Mouse (Mus musculus) urinary bladder, postnatal 36 days (tissue): Measurements from ENCODE around the gene Ncam1.
A peak's percentile ranks its signal among the peaks of the same experiment; 100 is the strongest.

ENCODE experiments used
- DNase-seq, 2 experiments: peaks; one replicate each; pipeline ENCODE4 v3.0.0; 2022; ENCODE audit warnings: low spot score in 2 of 2, mixed read lengths in 1 of 2

Gene Ncam1

GRCm38 (mm10) chr9:49798806-49799205 is at the start of gene Ncam1:
Gene Ncam1, minus strand, starts transcription at chr9:49798925.
- peak; percentile 44 to 58 for DNase-seq

DNA sequence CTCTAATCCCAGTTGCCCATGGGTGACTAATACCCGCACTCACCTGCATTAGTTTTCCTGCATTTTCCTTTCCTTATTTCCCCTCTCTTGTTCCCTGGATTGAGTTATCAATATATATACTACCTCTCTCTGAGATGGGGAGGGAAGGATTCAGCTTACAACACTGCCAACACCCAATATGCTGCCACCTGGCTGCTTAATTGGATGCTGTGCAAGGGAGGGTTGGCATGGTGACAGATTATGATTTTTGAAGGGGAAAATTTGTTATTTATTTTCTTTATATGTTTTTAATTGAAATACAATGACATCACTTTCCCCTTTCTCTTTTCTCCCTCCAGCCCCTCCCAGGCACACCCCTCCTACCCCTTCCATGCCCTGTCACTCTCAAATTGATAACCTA is 35.3 kb upstream of the Ncam1 start:
- DNase-seq: no peak

GRCm38 (mm10) chr9:49827671-49828070 is 28.9 kb upstream of the Ncam1 start:
- DNase-seq: no peak

DNA sequence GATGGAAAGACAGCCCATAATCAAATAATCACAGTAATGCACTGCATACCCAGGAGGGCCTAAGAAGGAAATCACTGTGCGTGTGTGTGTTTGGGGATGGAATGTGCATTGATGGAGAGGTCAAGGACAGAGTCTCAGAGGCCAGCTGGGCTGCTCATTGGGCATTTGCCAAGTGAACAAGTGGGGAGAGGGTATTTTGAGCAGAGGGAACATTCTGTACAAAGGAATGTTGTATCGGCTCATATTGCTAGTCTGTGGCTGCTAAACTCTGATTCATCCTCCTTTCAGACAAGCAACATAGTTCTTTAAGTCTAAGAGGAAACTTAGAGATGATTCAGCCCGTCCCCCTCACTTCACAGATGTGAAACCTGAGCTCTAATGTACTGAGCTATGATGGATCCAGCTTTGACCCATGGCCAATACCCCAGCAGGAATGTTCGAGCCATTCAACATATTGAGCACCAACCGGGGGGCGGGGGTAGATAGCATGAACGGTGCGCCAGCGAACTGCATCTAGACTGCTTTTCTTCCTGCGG is 17.5 kb upstream of the Ncam1 start:
- no peak for DNase-seq

- no peak for DNase-seq
These were observed 15.7 kb upstream of the Ncam1 start for GRCm38 (mm10) chr9:49814442-49814841.

DNA sequence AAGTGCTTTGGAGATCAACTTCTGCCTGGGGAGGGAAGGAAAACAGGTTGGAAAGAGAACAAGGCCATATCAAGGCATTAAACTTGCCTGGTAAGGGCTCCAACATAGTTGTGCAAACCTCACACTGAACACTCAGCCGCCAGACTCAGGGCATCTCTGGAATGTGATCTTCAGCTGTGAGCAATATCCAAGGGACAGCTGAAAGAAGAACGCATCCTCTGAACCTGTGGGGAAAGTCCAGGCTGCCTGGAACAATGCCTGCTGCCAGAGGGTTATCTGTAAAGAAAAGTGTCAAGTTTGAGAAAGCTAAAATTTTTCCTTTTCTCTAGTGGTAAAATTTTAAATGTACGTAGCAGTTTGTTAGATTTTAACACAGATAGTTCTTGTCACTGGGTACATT is 4.5 kb upstream of the Ncam1 start:
- no peak for DNase-seq

DNA sequence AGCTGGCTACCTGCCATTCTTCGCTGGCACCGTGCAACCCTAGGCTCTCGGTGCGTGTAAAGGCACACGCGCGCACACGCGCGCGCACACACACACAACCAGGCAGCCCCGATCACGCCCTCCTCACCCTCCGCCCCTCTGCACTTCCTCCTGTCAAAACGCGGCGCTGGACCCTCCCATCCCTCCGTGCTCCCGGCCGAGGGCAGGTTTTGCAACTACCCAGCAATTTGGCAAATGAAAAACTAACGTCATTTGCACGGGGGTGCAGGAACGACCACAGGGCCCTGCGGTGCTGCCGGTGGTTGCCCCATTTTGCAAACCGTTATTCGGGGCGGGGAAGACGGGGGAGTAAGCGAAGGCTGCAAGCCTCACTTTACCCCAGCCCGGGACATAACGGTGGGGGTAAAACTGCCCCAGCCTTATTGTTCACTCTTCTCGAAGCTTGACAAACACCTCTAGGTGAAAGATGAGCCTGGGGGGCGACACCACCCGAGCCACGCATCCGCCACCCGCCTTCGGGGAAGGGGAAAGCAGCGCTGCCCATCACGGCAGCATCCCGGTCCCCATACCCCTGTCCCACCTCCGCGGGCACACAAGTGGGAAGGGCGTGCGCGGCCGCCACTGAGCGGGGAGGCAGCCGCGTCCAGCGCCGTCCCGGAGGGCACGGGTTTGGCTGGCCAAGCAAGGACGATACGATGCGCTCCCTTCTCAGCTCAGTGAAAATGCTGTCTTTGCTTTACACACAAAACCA is 729 bp downstream of the Ncam1 start:
- DNase-seq: peak in 1 of 2 experiments; percentile 27

GRCm38 (mm10) chr9:49797508-49797820 is 1.3 kb downstream of the Ncam1 start:
- no peak for DNase-seq

DNA sequence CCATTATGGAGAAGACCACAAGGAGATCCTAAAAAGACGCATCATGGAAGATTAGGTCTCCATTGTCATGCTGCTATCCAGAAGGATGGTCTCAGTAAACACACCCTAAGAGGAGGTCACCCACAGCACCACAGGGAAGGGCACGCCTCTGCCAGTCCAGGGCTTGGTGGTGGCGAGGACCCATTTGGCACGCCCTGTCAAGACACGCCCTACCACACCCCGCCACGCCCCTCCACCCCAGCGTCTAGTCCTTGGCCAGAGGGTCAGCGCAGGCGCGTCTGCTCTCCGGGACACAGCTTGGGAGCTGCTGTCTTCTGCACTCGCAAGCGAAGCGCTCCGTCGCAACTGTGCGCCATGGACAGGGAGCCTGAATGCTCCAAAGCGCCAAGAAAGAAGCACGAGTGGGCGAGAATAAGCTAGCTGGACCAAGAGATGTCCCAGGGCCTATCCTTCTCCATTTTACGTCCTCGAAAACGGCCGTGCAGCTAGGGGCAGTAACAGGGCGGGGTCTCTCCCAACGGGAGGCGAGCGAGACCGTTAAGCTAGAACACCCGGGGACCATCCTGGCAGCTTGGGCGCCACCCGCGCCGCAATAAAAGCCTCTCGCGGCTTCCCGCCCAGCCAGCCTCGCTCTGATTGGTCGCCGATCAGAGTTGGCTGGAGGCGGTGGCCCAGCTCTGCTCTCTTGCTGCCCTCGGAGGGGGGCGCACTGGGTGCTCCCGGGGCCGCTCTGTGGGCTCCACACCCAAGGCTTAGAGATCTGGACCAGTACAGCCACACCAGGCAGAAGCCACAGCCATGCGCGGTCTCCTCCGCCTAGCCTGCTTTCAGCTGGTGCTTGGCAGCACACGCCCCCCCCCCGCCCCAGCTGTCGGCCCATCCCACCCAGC is 1.9 kb downstream of the Ncam1 start:
- peak in 1 of 2 experiments; percentile 21 for DNase-seq

- DNase-seq: no peak
These were observed 2.8 kb downstream of the Ncam1 start for GRCm38 (mm10) chr9:49795881-49796280.

- DNase-seq: no peak
These were observed 4.7 kb downstream of the Ncam1 start for GRCm38 (mm10) chr9:49793987-49794550.

DNA sequence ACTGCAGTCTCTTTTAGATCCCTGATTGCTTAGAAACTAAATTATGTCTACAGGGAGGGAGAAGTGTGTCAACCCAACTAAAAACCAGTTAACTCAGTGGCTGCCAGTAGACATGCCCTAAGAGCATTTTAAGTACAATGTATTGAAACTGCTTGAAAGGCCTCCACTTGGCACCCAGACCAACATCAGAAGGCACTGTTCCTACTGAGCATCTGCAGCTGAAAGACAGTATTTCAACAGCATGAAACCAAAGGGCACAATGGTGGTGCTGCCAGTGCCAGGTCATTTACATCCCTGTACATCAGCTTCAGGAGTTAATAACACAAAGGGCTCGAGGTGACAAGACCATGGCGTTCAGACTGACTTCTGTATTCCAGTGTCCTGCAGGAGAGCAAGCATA is 5.5 kb downstream of the Ncam1 start:
- DNase-seq: no peak

DNA sequence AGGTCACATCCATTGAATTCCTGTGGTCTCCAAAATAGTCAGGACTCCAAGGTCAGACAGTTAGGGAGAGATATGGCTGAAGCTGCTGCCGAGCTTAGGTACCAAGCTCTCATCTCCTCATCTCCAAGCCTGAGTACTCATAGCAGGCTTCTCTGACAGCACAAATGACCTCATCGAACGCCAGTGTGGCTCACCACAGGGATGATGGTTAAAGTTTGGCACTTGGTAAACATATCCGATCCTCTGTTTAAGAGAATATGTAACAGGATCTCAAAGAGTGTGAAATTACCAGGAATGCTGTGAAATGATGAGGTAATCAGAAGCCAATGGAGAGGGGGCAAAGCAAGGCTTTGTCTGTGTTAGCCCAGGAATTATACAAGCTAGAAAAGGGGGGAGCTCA is 6.1 kb downstream of the Ncam1 start:
- DNase-seq: no peak

GRCm38 (mm10) chr9:49781016-49781772 is 17.5 kb downstream of the Ncam1 start:
- no peak for DNase-seq

- no peak for DNase-seq
These were observed 21.6 kb downstream of the Ncam1 start for GRCm38 (mm10) chr9:49777015-49777637.

- DNase-seq: no peak
These were observed 32.1 kb downstream of the Ncam1 start for GRCm38 (mm10) chr9:49766634-49767033.

DNA sequence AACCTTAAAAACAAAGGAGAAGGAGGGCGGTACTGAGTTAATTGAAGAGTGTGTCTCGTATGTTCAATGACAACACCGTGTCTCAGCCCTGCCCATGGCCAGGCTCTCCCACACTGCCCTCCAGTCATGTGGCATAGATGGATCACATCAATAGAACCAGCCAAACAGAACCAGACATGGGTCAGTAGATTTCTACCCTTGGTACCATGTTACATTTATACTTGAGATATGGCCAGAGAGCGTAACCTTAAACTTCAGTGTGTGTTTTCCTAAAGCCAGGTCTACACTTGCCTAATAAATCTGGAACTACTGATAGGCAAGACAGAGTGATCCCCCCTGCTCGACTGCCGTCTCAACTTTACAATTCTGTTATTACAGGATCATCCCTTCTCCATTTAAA is 38.2 kb downstream of the Ncam1 start:
- DNase-seq: no peak

DNA sequence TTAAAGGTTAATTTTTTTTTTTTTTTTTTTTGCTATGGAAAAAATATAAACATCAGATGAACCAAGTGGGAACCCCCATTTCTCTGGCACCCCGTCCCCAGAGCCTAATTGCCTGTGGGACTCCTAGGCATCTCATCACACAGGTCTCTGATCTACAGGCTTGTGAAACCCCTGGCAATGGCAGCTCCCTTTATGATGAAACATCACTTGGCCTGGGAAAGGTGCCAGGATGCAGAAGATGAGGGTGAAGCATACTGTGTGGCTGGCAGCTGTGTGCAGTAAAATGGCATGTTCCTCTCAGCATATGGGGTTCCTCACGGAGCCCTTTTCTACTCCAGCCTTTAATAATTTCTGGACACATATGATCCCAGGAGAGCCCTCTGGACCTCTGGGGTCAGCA is 40.3 kb downstream of the Ncam1 start:
- DNase-seq: peak in 1 of 2 experiments; percentile 31

- no peak for DNase-seq
These were observed 40.7 kb downstream of the Ncam1 start for GRCm38 (mm10) chr9:49757986-49758385.

DNA sequence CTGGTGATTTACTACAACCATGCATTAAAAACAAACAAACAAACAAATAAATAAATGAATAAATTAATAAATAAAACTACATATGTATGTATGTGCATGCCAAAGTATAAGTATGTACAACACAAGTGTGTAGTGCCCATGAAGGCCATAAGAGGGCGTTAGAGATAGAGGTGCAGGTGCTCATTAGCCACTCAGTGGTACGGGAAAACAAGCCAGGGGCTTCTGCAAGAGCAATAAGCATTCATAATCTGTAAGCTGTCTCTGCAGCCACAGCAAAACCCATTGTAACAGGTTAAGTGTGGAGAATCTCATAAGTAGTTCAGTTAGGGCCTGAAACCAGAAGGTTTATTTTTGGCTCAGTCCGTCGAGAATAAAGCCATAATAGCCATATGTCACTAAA is 41.1 kb downstream of the Ncam1 start:
- DNase-seq: no peak

- no peak for DNase-seq
These were observed 42.0 kb downstream of the Ncam1 start for GRCm38 (mm10) chr9:49756725-49757124.
